Mouse (Mus musculus) neutrophil, adult 5-6 weeks (primary cell): ENCODE results near the gene Rfx4. TPM values are rescaled to one million over a fixed set of nuclear protein-coding genes. Genes with fewer than 3 reads are reported as not detected.
A peak's percentile ranks its signal among the peaks of the same experiment; 100 is the strongest.

Source experiments
- ATAC-seq: fragments of 151-379, 151-347 bp; 2 replicates; pipeline ENCODE4 v1.8.0; 2017; ENCODE audit warnings: mild to moderate bottlenecking, moderate TSS enrichment; ENCODE audit not compliant: insufficient number of reproducible peaks, poor library complexity, low FRiP score, severe bottlenecking; ENCODE audit errors: extremely low read depth
- total RNA-seq: library from RNA; stranded (forward); fragments of 200-1000 nt; gene quantifications from 2 replicates; pipeline ENCODE4 v1.2.3, GENCODE M21; 2017

Rfx4 gene
- total RNA-seq, 1 experiment from 2014 or later: not detected

- no peak for ATAC-seq
Measured at GRCm38 (mm10) chr10:84757426-84758199, 1.8 kb downstream of the Rfx4 start.

DNA sequence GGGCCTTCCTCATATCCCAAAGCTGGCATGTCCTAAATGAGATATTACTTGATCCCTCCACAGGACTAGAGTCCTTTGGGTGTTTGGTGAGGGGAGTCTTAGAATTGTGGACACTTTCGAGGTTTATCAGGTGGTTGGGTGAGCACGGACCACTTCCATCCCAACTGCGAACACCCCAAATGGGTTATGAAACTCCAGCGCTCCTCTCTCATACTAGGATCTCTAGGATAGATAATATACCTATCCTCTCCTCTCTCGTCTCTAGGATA is 2.3 kb downstream of the Rfx4 start:
- ATAC-seq: no peak

DNA sequence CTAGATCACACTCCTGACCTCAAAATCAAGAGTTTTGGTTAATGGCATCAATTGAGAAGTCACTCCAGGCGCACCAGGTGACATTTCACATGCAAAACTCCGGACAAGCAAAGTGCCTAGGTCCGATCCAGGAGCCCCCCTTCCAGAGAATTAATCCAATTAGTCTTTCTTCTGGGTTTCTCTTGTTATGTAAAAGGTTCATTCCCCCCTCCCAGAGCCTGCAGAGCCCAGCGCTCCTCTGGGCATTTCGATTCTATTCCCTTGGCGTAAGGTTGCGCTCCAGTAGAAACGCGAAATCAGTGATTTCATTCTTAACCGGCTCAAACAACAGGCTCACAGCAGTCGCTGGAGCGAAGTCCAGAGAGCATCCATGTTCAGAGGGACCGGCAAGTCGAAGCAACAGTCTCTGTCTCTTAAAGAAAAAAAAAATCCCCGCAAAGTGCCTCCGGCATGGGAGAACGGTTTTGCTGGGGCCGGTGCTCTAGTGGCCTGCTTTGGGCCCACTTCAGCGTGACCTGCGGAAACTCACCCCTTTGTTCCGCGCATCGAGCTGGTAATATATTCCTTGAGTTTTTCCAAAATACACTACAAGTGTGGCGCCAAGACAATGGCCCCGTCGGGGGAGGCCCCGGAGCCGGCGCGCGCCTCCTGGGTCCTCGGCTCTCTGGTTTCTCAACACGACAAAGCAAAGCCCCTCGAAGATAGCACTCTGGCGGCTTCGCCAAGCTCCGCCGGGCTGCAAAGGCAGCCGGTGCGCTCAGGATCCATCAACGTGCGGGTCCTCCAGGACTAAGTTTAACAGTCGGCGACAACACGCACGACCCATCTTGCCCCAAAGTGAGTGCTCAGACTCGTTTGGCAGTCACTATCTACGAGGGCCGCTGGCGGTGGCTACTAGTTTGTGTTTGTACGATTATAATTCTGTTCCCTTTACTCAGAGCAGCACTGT is 2.9 kb downstream of the Rfx4 start:
- ATAC-seq: no peak

DNA sequence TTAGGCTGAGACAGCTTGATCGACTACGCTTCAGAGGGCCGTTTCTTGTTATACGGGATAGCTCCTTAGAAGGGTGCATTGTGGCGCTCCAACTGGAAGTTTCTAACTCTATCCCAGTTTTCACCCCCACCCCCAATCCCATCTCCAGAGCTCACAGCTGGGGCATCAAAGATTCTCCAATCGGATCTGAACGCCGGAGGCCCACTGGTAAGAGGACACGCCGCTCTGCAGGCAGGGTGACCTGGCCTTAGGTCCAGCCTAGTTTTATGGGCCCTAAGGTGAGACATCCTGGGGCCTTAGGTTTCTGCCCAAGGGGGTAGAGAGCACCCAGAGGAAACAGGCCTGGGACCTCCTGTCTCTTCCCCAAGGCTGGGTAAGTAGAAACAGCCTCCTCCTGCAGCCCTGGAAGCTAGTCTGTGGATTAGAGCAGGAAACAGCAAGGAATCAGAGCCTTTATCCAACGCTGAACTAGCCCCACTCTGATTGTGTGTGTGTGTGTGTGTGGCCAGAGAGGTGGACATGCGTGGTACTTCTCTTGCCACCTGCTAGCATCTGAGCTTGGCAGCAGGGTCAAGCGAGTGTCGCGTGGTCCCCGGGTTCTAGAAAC is 3.8 kb downstream of the Rfx4 start:
- ATAC-seq: no peak

- ATAC-seq: no peak; the same call in 1 of the 2 replicates
Measured at GRCm38 (mm10) chr10:84760118-84761111, 4.6 kb downstream of the Rfx4 start.

DNA sequence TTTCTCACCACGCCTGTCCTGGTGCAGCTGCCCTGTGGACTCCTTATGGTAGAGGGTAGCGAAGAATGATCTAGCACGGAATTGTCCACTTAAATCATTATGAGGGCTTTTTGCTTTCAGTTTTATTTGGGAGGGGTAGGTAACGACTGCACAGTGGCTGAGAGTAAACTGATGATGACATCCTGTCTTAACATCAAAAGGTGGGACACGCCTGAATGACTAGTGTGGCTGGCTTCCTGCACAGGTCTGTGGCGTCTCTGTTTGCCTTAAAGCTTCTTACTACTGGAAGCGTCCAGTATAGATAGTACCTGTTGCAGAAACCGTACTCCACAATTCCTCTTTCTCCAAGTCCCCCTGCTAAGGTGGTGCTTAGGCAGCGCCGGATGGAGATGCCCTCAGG is 12.9 kb downstream of the Rfx4 start:
- peak; percentile 47; the same call in 1 of the 2 replicates for ATAC-seq

GRCm38 (mm10) chr10:84772380-84773130 is 16.7 kb downstream of the Rfx4 start:
- no peak for ATAC-seq

GRCm38 (mm10) chr10:84773889-84774288 is 18.0 kb downstream of the Rfx4 start:
- ATAC-seq: no peak

DNA sequence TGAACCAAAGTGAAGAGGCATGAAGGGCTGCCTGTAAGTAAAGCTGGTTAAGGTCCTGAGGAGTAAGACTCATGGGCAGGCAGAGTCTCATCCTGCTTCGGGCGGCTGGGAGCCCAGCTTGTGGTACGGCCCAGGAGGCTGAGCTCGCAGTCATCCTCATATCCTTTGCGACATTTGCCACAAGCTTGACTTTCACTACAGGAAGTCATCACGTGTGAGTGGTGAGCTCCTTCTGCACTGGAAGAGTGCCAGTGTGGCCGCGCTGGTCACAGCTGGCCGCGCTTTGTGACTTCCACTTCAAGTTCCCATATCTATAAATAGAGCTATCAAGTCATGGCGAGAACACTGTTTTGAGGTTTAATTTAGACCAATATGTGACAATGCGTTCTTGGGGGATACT is 18.7 kb downstream of the Rfx4 start:
- peak; percentile 91 for ATAC-seq

DNA sequence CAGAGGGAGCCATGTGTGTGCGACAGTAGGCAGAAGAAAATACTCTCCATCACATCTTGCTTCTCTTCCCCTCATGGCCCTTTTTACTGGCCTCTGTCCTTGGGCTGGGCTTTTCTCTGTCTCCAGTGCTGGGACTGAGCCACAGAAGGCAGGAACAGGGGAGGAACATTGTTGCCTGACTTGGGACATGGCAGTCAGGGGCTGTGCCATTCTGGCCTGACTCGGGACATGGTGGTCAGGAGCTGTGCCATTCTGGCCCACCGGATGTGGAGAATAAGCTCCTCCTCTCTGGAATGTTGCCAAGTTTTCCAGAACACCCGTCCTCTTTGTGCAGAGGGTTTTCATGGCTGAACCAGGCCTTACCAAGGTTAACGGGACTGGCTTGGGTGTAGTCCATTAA is 21.2 kb downstream of the Rfx4 start:
- no peak for ATAC-seq

DNA sequence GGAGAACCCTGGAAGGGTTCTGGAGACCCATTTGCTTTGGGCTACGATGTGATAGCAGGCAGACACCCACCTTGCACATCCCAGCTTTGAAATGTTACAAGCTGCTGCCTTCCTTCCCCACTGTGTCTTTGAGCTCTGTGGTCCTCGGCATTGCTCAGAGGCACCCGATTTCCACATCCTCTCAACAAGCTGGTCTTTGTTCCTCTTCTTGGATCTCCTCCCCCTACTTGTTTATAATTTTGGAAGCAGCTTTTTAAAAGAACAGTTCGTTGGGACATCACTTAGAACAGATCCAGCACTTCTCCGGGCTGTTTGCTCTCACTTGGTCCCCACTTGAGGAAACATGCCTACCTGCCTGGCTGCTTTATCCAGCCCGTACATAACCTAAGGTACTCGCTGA is 22.1 kb downstream of the Rfx4 start:
- ATAC-seq: peak; percentile 33; the same call in 1 of the 2 replicates

DNA sequence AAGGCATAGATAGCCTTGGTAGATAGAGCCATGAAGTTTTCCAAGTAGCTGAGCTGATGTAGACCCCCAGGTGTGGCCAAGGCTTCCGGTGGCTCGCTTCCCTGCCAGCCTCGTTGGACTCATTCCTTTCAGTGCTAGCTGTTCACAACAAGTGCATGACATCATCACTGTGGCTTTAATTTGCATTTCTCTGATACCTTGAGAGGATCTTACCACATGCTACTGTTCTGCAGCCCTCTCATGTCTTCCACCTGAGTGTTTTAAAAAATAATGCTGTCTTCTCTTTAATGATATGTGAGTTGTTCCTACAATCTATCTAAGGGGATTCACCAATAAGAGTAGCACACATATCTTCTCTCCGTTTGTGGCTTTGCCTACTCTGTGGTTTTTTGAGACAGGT is 25.0 kb downstream of the Rfx4 start:
- no peak for ATAC-seq

- peak; percentile 36; the same call in 1 of the 2 replicates for ATAC-seq
Measured at GRCm38 (mm10) chr10:84785339-84785738, 29.5 kb downstream of the Rfx4 start.

- ATAC-seq: no peak
Measured at GRCm38 (mm10) chr10:84790323-84790722, 34.5 kb downstream of the Rfx4 start.

GRCm38 (mm10) chr10:84791181-84791580 is 35.3 kb downstream of the Rfx4 start:
- ATAC-seq: no peak

GRCm38 (mm10) chr10:84801521-84801920 is 45.7 kb downstream of the Rfx4 start:
- peak; percentile 9; the same call in 1 of the 2 replicates for ATAC-seq

DNA sequence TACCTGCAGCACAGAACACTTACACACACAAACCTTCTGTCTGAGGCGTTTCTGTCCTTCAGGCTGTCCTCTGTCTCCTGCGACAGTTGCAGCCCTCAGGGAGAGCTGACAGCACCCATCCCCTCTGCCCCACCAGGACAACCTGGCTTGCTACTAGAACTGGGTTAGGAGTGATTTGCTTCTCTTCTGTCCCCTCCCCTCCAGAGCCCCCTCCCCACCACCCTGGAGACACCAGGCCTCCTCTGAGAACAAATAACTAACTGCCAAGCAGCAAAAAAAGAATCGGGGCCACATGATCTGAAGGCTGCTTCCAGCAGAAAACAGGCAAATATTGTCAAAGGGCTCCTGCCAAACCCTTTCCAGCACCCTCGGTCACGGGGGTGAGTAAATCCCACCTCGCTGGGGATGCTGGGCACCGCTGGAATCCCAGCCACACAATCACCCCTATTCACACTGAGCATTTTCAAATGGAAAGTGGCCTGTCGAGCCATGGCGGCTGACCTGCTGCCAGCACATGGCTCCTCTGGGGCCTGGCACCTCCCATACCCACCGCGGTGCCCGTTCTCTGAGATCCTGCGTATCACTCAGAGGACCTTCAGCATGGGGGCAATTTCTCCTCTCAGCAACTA is 47.5 kb downstream of the Rfx4 start:
- no peak for ATAC-seq
